Mouse (Mus musculus): ENCODE measurements around the gene Peli3.

GRCm38 (mm10) chr19:4981767-4982166 lies 38.8 kb upstream of the Peli3 start:
- peak; percentile 51; the same call in 1 of the 2 replicates for TF ChIP-seq CTCF (IDR thresholded peaks at IDR 0.05; ENCODE audit: extremely low read depth, insufficient read depth, insufficient read length, insufficient replicate concordance)
- no peak for TF ChIP-seq POLR2A (IDR thresholded peaks at IDR 0.05; ENCODE audit: low read depth, low read length)
